Mouse (Mus musculus): ENCODE measurements around the gene Jpt1.
"Not testable (repeated sequence)": the region's sequence is repeated elsewhere in the genome, so short reads cannot be mapped to it uniquely, and the experiment has no call there.

The Jpt1 gene

GRCm38 (mm10) chr11:115514238-115514663 lies at the start of gene Jpt1:
Gene Jpt1, minus strand, starts transcription at chr11:115514387.
- peak; percentile 97 for DNase-seq

- DNase-seq = no peak
These were observed 49.2 kb upstream of the Jpt1 start for GRCm38 (mm10) chr11:115563406-115563805.

GRCm38 (mm10) chr11:115555717-115556116 lies 41.5 kb upstream of the Jpt1 start:
- DNase-seq = no peak

DNA sequence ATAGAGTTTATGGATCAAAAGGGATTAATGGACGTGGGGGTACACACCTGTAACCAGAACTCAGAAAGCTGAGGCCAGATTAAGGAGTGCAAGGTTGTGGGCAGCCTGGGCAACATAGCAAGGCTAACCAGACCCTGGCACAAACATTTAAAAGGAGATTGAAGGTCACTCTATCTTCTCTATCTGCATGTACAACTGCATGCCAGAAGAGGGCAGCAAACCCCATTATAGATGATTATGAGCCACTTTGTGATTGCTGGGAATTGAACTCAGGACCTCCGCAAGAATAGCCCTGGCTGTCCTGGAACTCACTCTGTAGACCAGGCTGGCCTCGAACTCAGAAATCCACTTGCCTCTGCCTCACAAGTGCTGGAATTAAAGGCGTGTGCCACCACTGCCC lies 38.6 kb upstream of the Jpt1 start:
- no peak for DNase-seq

DNA sequence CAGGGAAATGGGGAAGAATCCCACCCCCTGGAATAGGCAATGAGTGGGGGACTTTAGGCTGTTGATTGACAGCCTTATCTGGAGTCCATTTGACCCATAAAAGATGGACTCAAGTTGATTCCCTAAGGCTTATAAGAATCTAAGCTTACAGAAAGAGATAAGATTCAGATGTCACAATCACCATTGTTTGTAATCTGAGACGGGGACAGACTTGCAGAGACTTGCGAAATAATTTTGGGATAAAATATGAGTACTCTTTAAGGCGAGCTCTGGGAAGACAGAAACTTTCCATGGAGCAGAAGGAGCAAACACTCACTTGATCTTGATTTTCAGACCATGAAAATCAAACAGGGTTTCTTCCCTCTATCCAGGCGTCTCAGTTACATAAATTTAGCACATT lies 29.4 kb upstream of the Jpt1 start:
- DNase-seq = no peak

DNA sequence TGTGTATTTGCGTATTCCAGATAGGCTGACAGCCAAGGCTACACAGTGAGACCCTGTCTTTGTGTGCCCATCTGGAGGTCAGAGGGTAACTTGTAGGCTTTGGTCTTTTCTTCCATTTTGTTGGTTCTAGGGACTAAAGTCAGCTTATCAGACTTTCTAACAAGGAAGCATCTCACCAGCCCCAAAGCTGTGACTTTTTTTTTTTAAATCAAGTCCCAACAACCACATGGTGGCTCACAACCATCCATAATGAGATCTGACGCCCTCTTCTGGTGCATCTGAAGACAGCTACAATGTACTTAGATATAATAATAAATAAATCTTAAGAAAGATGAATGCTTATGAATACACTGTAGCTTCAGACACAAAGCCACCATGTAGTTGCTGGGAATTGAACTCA lies 23.9 kb upstream of the Jpt1 start:
- no peak for DNase-seq

- DNase-seq = peak; percentile 49
These were observed 22.8 kb upstream of the Jpt1 start for GRCm38 (mm10) chr11:115536856-115537568.

DNA sequence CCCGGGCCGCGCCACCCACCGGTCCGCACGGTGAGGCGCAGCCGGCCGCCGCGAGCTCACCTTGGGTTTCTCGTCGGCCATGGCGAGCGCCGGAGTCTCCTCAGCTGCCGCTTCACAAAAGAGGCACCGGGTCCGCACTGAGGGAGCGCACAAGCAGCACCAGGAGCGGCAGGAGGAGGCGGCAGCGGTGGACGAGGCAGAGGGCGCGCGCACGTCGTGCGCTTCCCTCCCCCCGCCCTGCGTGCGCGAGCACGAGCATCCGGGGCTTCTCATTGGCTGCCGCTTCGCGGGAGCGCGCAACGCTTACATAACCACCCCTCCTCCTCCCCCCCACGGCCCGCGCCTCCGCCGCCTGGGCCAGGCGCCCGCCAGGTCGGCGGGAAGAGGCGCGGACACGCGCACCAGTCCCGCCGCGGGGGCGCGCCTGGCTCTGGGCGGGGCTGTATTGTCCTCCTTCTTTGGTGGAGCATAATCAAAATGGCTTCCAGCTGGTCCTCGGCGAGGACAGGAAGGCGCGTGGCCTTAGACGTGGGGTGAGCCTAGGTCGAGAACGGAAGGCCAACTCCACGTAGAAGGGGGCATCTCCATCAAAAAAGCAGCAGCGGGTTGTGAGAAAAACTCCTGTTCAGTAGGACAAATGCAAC lies 22.0 kb upstream of the Jpt1 start, which contains the start of gene Sumo2:
Gene Sumo2 (minus strand): TSS at position 239 of the 644 bp plus-strand sequence.
- DNase-seq = peak; percentile 98

GRCm38 (mm10) chr11:115535401-115536037 lies 21.3 kb upstream of the Jpt1 start:
- peak; percentile 49 for DNase-seq

DNA sequence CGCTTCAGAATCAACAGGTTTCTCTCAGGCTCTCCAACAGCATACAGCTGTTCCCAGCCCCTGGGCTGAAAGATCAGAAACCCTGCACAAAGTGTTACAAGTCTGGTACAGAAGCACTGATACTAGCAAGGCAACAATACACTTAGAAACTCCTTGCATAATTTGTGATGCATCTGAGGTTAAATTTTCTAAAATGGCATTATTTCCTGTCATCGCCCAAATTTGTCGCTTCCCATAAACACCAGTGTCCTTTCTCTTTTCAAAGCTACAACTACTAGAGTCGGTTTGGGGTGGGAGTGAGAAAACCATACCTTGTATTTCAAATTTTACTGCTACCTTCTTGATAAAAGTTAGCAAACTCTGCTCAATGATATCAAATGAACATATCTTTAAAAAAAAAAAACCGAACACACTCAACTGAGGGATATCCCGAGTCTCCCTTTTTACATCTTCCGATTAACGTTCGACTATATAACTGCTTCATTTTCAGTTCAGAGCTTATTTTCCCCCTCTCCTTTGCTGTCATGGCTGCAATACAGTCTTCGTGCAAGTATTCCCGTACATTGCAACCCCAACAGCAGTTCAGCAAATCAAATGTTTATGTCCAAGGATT lies 20.7 kb upstream of the Jpt1 start:
- DNase-seq = no peak

DNA sequence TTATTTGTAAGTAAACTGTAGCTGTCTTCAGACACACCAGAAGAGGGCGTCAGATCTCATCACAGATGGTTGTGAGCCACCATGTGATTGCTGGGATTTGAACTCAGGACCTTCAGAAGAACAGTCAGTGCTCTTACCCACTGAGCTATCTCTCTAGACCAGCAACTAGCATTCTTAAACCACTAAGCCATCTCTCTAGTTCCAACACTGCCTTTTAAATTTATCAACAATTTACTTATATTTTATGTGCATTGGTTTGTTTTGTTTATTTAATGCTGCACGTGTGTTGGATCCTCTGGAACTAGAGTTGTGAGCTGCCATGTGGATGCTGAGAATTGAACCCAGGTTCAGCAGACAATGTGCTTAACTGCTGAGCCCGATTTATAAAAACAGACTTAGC lies 12.3 kb upstream of the Jpt1 start:
- DNase-seq = not testable (repeated sequence)

GRCm38 (mm10) chr11:115522703-115523102 lies 8.5 kb upstream of the Jpt1 start:
- DNase-seq = no peak

DNA sequence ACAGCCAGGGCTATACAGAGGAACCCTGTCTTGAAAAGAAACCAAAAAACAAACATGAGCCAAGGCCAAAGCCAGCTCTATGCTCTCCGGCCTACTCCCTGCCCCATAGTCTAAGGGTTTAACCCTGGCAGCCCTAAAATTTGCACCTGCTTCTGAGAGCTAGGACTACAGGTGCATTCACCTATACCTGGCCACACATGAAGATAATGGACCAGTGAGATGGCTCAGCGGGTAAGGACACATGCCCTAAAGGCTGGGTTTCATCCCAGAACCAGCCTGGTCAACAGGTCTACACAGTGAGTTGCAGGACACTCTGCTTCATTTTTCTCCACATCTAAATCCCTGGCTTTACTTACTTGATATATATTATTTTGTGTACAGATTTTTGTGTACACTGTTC lies 8.1 kb upstream of the Jpt1 start:
- no peak for DNase-seq

GRCm38 (mm10) chr11:115521080-115521479 lies 6.9 kb upstream of the Jpt1 start:
- no peak for DNase-seq

GRCm38 (mm10) chr11:115520218-115520617 lies 6.0 kb upstream of the Jpt1 start:
- DNase-seq = no peak

- DNase-seq = no peak
These were observed 5.4 kb upstream of the Jpt1 start for GRCm38 (mm10) chr11:115519581-115519980.

DNA sequence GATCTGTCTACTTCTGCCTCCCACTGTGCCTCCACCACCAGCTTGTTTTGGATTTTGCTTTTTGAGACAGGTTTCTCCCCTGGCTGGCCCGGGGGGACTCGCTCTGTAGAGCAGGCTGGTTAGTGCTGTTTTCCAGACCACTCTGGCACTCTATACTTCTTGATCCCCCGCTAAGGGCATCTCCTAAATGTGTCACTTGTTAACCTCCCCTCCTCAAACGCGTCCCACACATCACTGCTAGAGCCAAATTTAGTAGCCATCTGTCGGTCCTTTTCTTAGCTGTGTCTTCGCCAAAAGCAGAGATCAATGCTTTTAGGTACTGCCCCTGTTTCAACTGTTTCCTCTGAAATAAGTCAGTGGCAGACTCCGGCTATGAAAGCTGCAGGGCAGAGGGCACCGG lies 4.5 kb upstream of the Jpt1 start:
- no peak for DNase-seq

DNA sequence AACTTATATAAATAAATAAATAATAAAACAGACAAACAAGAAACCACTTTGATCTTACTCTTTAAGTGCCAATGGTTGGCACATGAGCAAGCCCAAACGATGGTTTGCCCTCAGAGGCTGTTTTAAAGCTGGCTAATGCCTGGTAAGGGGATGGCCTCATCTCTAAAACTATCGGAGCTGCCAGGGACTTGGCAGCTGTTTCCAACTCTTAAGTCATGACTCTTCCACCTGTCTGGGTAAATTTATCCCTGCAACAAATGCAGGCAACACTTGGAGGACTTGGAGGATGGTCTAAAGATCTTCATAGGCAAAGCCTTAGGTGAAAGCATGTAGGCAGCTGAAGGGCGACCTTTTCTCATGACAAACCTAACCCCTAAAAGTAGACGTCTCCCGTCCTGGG lies 2.8 kb upstream of the Jpt1 start:
- no peak for DNase-seq

DNA sequence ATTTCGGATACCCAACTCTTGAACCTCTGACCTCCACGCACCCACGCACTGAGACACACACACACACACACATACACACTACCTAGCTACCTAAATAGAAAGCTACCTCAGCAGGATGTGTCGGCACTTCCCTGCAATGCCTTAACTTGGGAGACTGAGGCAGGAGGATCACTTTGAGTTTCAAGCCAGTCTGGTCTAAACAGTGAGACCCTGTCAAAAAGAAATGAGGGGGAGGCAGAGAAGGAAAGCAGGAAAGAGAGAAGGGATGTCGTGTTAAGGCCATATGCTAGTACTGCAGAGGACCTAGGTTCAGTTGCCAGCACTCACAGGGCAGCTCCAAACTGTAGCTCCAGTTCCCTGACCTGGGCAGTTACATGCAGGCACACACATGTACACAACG lies 834 bp upstream of the Jpt1 start:
- no peak for DNase-seq

DNA sequence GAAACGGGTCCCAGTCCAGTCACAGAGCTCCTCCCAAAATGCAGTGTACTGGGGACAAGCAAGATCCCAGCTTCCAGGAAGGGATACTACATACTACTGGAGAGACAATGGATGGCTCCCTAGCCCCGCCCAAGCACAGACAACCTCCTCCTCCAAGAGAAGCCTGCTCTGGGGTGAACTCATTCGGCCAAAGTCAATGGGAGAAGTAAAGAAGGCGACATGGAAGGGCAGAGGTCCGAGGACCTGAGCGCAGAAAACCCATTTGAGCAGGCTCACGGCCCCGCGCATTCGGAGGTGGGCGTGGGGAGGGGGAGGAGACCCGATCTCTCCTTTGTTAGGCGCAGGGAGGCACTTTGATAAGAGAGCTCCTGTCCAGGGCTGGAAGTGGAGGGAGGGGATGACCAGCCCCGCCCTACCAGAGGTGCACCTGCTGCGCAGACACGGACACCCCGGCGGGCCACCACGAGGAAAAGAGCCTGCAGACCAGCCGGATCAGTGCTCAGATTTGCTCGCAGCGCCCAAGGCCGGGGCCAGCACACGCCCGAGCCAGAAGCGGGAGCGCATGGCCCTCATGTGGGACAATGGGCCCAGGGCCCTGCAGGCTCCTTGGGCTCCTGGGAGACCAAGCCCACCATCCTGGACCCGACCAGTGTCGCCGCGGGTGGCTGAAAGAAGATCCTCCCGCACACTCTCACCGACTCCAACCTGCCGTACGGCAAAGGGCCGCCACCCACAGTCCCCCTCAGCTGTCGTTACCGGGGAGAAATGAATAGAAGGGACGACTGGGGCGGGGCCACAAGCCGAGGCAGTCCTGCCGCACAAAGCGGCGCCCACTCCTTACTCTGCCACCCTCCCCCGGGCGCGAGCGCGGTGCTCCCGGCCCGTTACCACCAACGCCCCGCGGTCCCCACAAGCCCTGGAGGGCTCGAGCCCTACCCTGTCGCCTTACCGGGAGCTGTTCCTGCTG lies 633 bp downstream of the Jpt1 start:
- peak; percentile 60 for DNase-seq

DNA sequence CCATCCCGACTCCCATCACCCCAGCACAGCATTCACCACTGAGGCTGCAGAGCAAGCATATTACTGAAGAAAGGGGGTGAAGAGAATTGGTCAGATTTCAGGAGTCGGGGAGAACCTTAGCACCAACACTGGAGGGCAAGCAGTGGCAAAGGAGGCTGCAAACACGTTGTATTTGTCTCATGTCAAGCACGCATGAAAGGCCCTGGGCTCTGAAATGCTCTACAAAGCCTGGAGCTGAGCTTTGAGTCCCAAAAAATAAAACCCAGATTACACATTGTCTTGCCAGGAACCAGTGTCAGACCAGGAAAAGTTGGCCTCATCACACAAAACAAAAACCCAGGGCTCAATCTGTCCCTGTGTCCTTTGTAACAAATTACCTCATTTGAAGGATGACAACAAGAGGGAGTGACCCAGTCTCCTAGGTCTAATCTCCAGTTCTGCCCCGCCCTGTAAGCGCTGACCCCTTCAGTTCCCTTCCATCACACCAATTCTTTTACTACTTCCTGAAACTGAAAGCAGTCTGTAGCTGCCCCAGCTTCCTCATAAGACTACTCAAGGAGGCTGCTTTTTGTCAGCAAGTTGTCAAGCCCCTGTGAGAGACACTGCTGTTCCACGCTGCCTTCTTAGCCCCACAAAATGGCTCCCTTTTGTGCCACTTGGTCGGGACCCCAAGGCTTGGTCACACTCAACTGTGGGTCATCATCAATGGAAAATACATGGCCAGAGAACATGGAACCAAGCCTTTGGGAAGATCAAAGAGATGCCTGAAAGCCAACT lies 1.6 kb downstream of the Jpt1 start:
- DNase-seq = peak; percentile 24

- no peak for DNase-seq
These were observed 2.2 kb downstream of the Jpt1 start for GRCm38 (mm10) chr11:115512004-115512403.
